Mouse (Mus musculus) lung, postnatal 0 days (tissue): Measurements from ENCODE around the gene Lgr4. TPM values are rescaled to one million over a fixed set of nuclear protein-coding genes. Genes with fewer than 3 reads are reported as not detected.

Experiments used
- ATAC-seq: fragments of 200-750 bp; cut with Nextera tagmentation; 2 replicates; pipeline ENCODE4 v1.8.0; 2017; ENCODE audit warnings: moderate library complexity
- DNase-seq: peaks from one replicate; pipeline ENCODE4 v3.0.0-alpha.2; 2016; ENCODE audit warnings: low spot score
- H3K27ac ChIP-seq: fragments of 300-500 bp; sonication (generic); 2 replicates; pipeline ENCODE4 v1.5.1; 2014; ENCODE audit warnings: antibody characterized with exemption, mild to moderate bottlenecking, low read length, mixed read lengths
- H3K27me3 ChIP-seq: fragments of 300-500 bp; sonication (generic); replicated peaks from 2 replicates; pipeline ENCODE4 v1.6.1; 2014; ENCODE audit warnings: low read length, mixed read lengths; ENCODE audit not compliant: insufficient read depth
- H3K36me3 ChIP-seq: fragments of 300-500 bp; sonication (generic); 2 replicates; pipeline ENCODE4 v1.6.1; 2014; ENCODE audit warnings: low read length, mixed read lengths; ENCODE audit not compliant: insufficient read depth
- H3K4me1 ChIP-seq: fragments of 300-500 bp; sonication (generic); 2 replicates; pipeline ENCODE4 v1.6.1; 2014; ENCODE audit warnings: antibody characterized with exemption, low read depth, low read length, mixed read lengths; ENCODE audit not compliant: insufficient read depth
- H3K4me2 ChIP-seq: fragments of 300-500 bp; sonication (generic); replicated peaks from 2 replicates; pipeline ENCODE4 v1.6.1; 2014; ENCODE audit warnings: low read depth, mild to moderate bottlenecking, low read length, moderate library complexity, mixed read lengths
- H3K4me3 ChIP-seq: fragments of 300-500 bp; sonication (generic); 2 replicates; pipeline ENCODE4 v1.5.1; 2014; ENCODE audit warnings: low read depth, low read length
- H3K9ac ChIP-seq: fragments of 300-500 bp; sonication (generic); replicated peaks from 2 replicates; pipeline ENCODE4 v1.6.1; 2014; ENCODE audit warnings: low read depth, mild to moderate bottlenecking
- H3K9me3 ChIP-seq: fragments of 300-500 bp; sonication (generic); 2 replicates; pipeline ENCODE4 v1.6.1; 2016; ENCODE audit warnings: low read length, mixed read lengths
- CTCF ChIP-seq: IDR thresholded peaks from 2 replicates; pipeline ENCODE4 v1.5.1; 2016; ENCODE audit warnings: antibody characterized with exemption, mild to moderate bottlenecking
- EP300 ChIP-seq: IDR thresholded peaks from 2 replicates; pipeline ENCODE4 v1.6.1; 2016; ENCODE audit warnings: antibody characterized with exemption, mild to moderate bottlenecking, control low read depth
- WGBS: fragments of 180-500 bp; shearing (Covaris S2); extraction: QIAGEN DNeasy Blood & Tissue Kit; methylation state at CpG from one replicate; pipeline ENCODE4 v1.1.7; 2014; 5-methylcytosine and 5-hydroxymethylcytosine counted together
- polyA plus RNA-seq: library from polyadenylated mRNA; unstranded; fragments of >200 nt; fragmentation: Nextera tagmentation; extraction: Ambion mirVana; gene quantifications from 2 replicates; pipeline ENCODE4 v1.2.1, GENCODE M21; 2015

Lgr4 gene
- polyA plus RNA-seq, 1 experiment from 2014 or later, result 1.8 TPM

GRCm38 (mm10) chr2:109986036-109986785 is 68.8 kb downstream of the Lgr4 start:
- Histone ChIP-seq H3K27me3 (no peaks in the 10 kb centered on the region), H3K4me3 (no peak overlapping the region), H3K9ac (no peak overlapping the region), H3K27ac (no peak overlapping the region), H3K36me3 (no peaks in the 10 kb centered on the region), H3K4me1 (no peaks in the 10 kb centered on the region), H3K9me3 (no peaks in the 10 kb centered on the region), H3K4me2 (no peak overlapping the region)
- DNase-seq (no peak), ATAC-seq (no peak)
- TF ChIP-seq EP300, result no peak
- no peak for TF ChIP-seq CTCF
- WGBS, result 57% methylated on average over 11 of the region's 11 CpGs

DNA sequence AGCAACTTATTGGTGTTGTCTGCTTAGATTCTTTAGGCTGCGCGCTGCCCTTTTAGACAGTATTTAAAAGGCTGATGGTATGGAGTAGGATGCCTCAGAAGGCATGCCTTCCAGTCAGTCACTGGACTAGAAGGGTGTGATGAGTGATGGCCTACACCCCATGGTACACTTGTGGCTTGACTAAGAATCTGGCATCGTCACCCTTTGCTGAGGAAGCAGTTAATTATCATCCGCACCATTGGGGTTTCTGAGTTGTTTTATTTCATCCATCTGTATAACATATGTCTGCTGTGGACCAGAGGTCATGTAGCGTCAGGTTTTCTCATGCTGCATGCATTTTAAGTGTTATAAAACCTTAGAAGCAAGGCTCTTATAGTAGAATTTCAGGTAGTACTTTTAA is 70.5 kb downstream of the Lgr4 start:
- DNase-seq, result no peak
- no peak overlapping the region for H3K4me2 ChIP-seq
- no peak overlapping the region for H3K4me3 ChIP-seq
- 87% methylated on average over 5 of the region's 5 CpGs for WGBS
- H3K9ac ChIP-seq, result no peak overlapping the region
- no peaks in the 10 kb centered on the region for H3K9me3 ChIP-seq
- H3K36me3 ChIP-seq, result no peaks in the 10 kb centered on the region
- no peak for TF ChIP-seq EP300
- no peak for TF ChIP-seq CTCF
- H3K27ac ChIP-seq, result no peak overlapping the region
- no peaks in the 10 kb centered on the region for H3K4me1 ChIP-seq
- no peaks in the 10 kb centered on the region for H3K27me3 ChIP-seq
- ATAC-seq, result no peak

GRCm38 (mm10) chr2:109989196-109989595 is 71.7 kb downstream of the Lgr4 start:
- no peak overlapping the region for H3K4me2 ChIP-seq
- DNase-seq, result no peak
- H3K27ac ChIP-seq, result no peak overlapping the region
- H3K27me3 ChIP-seq, result 0 out of 2 replicates have a peak, but pooled peaks cover 4% of the 10 kb centered on the region
- no peaks in the 10 kb centered on the region for H3K36me3 ChIP-seq
- no peak for ATAC-seq
- WGBS, result 12% methylated on average over 3 of the region's 3 CpGs
- no peaks in the 10 kb centered on the region for H3K9me3 ChIP-seq
- H3K4me1 ChIP-seq, result no peaks in the 10 kb centered on the region
- no peak overlapping the region for H3K9ac ChIP-seq
- H3K4me3 ChIP-seq, result no peak overlapping the region
- TF ChIP-seq CTCF, result no peak
- TF ChIP-seq EP300, result no peak

DNA sequence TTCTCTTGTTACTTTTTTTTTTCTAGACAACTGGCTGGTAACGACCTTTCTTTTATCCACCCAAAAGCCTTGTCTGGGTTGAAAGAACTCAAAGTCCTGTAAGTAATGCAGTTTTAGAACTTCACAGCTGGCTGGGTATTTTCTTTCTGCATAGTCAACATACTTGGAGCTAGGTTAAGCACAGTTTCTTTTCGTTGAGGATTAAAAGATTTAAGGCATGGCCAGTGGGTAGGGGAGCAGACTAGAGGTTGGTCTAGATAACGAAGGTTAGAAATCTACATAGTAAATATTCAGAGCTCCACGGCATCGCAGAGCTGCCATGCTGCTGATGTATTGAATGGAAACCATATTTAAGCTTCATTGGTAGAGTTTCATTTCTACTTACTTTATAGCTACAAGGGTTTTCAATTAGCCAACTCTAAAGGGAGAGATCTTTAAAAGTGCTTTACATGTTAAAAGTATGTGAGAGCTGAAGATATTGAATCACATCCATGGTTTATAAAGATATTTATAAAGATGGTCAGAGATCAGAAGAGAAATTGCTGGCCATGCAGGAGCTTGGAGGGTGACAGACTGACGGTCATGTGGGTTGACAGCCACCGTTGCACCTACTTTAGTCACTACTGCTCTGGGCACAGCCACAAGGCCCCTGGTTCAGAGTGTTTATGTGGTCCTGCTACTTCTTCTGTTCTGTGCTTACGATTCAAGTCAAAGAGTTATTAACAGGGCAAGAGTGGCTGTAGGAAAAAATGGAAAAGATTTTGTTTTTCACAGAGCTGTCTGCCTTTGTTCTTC is 72.4 kb downstream of the Lgr4 start:
- H3K9me3 ChIP-seq, result no peaks in the 10 kb centered on the region
- DNase-seq (no peak), ATAC-seq (no peak)
- H3K4me1 ChIP-seq, result no peaks in the 10 kb centered on the region
- 57% methylated on average over 8 of the region's 8 CpGs for WGBS
- no peak overlapping the region for H3K27ac ChIP-seq
- no peak for TF ChIP-seq CTCF
- TF ChIP-seq EP300, result no peak
- H3K36me3 ChIP-seq, result no peaks in the 10 kb centered on the region
- 0 out of 2 replicates have a peak, but pooled peaks cover 8% of the 10 kb centered on the region for H3K27me3 ChIP-seq
- H3K9ac ChIP-seq, result no peak overlapping the region
- H3K4me3 ChIP-seq, result no peak overlapping the region
- no peak overlapping the region for H3K4me2 ChIP-seq

- ATAC-seq, result no peak
- WGBS, result 87% methylated on average over 1 of the region's 1 CpGs
- TF ChIP-seq EP300 (no peak), CTCF (no peak)
- no peak for DNase-seq
- no peak overlapping the region for H3K4me3 ChIP-seq
- no peaks in the 10 kb centered on the region for H3K9me3 ChIP-seq
- H3K27me3 ChIP-seq, result 0 out of 2 replicates have a peak, but pooled peaks cover 10% of the 10 kb centered on the region
- H3K36me3 ChIP-seq, result no peaks in the 10 kb centered on the region
- H3K27ac ChIP-seq, result no peak overlapping the region
- no peak overlapping the region for H3K4me2 ChIP-seq
- H3K4me1 ChIP-seq, result no peaks in the 10 kb centered on the region
- H3K9ac ChIP-seq, result no peak overlapping the region
Observed at GRCm38 (mm10) chr2:109991754-109992153, 74.3 kb downstream of the Lgr4 start.

DNA sequence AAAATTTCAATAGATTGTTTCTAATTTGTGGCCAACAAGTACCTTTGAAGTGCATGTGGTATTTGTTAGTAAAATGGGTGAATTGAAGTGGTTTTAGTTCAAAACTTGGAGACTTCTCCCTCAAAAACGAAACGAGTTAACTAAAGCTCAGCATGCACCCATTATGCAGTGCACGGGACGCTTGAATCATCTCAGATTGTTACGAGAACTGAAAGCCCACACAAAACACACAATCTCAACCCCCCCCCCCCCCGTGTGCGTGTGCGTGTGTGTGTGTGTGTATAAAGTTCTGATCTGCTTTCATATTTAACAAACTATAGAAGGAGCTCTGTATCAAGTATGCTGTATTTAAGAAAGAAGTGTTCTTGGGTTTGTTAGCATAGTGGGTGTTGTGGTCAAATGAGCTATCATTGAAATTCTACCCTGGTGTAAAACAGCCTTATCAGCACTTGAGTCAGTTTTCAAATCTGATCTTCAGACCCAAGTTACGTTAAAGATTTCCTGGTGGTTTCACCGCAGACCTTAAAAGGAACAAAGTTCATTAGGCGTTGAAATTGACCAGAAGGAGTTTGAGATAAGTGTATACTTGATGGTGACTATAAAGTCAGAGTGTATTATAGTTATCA is 75.1 kb downstream of the Lgr4 start:
- ATAC-seq (no peak), DNase-seq (no peak)
- Histone ChIP-seq H3K9me3 (no peaks in the 10 kb centered on the region), H3K4me1 (no peaks in the 10 kb centered on the region), H3K9ac (no peak overlapping the region), H3K4me3 (no peak overlapping the region), H3K36me3 (no peaks in the 10 kb centered on the region), H3K4me2 (no peak overlapping the region), H3K27me3 (0 out of 2 replicates have a peak, but pooled peaks cover 10% of the 10 kb centered on the region), H3K27ac (no peak overlapping the region)
- WGBS, result 49% methylated on average over 11 of the region's 11 CpGs
- TF ChIP-seq CTCF (no peak), EP300 (no peak)
